Mouse (Mus musculus) common myeloid progenitor, adult 5-6 weeks (primary cell): ENCODE measurements around the gene Gm6871. TPM values are rescaled to one million over a fixed set of nuclear protein-coding genes. Genes with fewer than 3 reads are reported as not detected.
"Not testable (repeated sequence)": the region's sequence is repeated elsewhere in the genome, so short reads cannot be mapped to it uniquely, and the experiment has no call there.

Experiments
- ATAC-seq: replicated peaks from 2 replicates; pipeline ENCODE4 v1.8.0; 2016; ENCODE audit warnings: low read depth, mild to moderate bottlenecking, moderate TSS enrichment, inconsistent platforms; ENCODE audit not compliant: poor library complexity, severe bottlenecking
- total RNA-seq: library from RNA; stranded (forward); fragments of 200-1000, 187-1606 nt; gene quantifications from 2 replicates; pipeline ENCODE4 v1.2.3, GENCODE M21; 2017

The Gm6871 gene
- not detected in 2 replicates for total RNA-seq

GRCm38 (mm10) chr7:41573562-41573961, at the start of gene Gm6871:
Gm6871 (minus strand) TSS chr7:41573662.
- not testable (repeated sequence) for ATAC-seq

DNA sequence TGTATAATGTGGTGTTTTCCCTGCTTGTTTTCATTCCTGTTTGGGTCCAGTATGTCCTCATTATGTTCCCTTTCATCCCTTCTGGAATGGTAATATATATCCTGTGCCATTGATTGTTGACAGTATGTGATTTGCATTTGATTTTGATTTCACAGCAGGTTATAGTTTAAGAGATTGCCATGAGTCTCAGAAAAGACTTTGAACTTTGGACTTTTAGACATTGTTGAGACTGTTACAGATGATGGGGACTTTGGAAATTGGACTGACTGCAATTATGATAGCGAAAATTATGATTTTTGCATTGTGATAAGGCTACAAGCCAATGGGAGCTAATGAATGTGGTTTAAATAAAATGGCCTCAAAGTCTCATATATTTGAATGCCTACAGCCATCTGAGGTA, 42.8 kb upstream of the Gm6871 start:
- not testable (repeated sequence) for ATAC-seq

DNA sequence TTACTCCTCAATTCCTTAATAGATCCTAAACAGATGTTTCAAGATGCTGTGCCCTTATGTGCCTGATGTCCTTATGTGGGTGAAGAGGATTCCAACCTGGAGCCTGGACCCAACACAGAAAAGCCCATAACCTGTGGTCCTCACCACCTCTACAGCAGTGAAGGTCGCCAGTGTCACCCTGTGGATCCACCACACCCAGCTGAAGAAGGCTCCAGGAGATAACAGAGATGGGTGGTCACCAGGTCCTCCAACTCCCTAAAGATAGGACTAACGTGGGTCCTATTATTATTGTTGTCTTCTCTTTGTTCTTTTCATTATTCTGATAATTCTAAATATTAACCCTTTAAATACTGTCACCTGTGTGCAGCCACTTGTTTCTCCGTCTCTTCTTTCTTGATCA, 38.2 kb upstream of the Gm6871 start:
- no peak for ATAC-seq

GRCm38 (mm10) chr7:41599932-41600548, 26.6 kb upstream of the Gm6871 start:
- no peak for ATAC-seq

- ATAC-seq, result peak; percentile 97
These were observed 25.8 kb upstream of the Gm6871 start, which contains the start of gene 2610021A01Rik for GRCm38 (mm10) chr7:41599034-41599813. 2610021A01Rik (plus strand) TSS chr7:41599230.

DNA sequence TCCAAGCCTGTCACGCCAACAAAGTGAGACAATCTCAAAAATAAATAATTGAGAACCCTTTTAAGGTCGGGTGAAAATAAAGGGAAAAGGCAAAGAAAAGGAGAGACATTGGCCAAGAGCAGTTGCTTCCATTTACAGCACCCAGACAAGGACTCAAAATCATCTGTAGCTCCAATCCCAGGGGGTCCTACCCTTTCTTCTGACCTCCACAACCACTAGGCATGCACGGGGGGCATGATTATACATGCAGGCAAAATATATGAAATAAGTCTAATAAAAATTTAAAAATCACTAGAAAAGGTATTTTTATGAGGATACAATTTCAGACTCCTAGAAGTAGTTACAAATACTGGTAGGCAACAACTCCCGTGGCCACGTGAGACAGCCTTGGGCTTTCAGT, 25.2 kb upstream of the Gm6871 start:
- ATAC-seq, result no peak

DNA sequence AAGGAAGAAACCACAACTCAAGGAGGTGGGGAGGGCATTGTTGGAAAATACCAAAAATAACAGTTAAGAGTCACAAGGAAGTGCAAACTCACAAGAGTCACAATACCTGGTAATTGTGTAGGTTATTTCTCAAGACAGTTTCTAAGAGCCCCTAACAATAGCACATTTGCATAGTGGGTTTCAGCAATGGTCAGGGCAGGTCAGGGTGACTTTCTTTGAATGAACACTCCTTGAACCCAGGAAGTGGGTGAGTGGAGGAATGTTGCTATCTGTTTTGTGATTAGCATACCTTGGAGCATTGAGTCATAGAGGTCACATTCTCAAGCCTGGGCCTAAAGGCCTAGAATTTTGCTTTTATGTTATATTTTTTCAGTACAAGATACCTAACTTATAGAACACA, 14.4 kb upstream of the Gm6871 start:
- not testable (repeated sequence) for ATAC-seq

DNA sequence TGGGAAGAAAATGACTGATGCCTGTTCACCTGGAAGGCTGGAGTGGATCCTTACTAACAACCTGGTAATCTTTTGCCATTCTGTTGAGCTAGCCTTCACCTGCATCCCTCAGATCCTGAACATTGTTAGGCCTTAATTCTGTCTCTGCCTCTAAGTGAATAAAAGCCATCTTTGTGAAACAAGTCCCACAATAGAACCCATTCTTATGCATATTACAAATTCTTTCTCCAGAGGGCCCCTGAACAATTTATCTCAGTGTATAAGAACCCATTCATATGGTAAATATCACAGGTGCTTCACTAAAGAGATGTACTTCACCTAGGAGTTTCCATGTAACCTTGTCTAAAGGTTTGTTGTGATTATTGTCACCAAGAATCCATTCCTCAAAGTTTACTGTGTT, 8.6 kb upstream of the Gm6871 start:
- no peak for ATAC-seq

DNA sequence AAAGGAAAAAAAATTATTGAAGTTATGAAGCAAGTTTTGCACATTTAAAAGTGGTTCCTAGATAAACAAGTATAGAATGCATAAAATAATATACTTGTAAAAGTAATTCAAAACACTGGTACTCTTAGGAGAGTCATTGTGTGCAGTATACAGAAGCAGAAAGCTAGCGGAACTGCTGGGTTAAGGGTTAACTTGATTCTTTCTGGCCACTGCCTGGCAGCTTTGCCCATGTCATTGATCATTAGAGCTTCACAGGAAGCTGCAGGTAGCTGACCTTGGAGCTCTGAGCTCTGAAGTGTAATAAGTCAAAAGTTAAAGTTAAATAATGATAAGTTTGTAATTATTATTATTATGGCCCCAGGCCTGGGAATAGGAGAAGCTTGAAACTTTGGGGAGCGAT, 4.5 kb upstream of the Gm6871 start:
- ATAC-seq, result no peak

DNA sequence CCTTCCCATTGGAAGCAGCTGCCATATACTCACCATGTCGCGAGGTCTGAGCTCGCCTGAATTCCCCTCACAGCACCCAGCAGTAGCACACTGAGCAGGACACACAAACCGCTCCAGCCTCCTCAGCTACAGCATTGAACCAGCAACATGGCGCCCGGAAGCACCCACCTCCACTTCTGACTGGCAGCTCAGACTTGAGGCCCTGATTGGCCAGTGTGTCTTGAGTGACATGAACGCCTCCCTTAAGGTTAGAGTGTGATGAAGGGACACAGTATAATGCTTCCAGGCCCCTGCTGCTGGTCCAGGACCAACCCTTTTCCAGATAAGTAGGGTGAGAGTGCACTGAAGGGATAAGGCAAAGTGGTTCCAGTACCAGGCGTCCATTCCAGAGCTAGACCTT, 12.8 kb downstream of the Gm6871 start:
- no peak for ATAC-seq

DNA sequence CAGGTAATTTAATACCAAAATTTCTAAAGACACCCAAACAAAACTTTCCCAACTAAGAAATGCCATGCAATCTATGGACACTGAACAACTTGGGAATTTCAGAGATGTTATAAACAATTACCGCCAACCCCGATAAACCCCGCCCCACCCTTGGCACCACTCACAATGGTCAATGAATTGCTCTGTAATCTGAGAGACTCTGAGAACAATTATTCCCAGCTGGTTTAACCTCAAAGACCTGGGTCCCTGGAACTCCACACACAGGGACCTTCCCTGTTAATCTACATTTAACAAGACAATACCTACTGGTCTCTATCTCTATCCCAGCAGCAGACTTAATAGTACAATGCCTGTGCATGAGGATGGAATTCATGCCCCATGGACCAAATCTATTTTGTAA, 60.8 kb downstream of the Gm6871 start:
- ATAC-seq, result no peak

GRCm38 (mm10) chr7:41512207-41512606, 61.3 kb downstream of the Gm6871 start:
- no peak for ATAC-seq

GRCm38 (mm10) chr7:41502402-41502801, 71.1 kb downstream of the Gm6871 start:
- no peak for ATAC-seq

DNA sequence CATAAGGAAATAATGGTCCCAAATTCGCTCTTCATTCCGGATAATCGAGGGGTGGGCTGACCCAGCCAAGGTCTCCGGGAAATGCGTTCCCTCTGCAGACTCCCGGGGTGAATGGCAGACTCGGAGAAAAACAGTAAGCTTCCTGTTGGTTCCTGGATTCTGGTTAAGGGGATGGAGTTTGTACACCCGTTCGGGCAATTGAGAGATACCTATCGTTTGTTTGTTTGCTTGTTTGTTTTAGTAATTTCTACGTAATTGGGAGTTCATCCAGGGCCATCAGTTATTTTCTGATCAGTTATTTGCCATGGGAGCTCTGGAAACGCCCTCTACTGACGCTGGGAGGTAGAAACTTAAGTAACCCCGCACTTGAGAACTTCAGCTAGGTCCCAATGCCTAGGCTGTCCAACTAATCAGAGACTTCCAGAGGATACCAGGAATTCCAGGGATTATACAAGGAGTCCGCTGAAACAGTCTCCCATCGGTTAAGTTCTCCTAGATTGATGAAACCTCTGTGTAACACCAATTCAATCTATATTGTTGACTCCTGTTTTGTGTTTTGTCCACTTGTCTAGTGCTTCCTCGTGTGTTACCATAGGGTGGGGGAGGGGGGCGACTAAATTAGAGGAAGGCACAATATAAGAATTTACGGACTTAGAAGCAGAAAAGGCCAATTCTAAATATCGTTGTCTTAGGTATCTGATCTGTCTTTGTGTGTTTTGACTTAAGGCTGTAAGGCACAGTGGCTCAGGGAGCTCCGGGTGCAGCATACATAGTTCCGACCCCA, 73.1 kb downstream of the Gm6871 start:
- peak; percentile 59 for ATAC-seq

- ATAC-seq, result peak; percentile 94
These were observed 73.9 kb downstream of the Gm6871 start, which contains the start of the genes Gm20449 and AW146154 for GRCm38 (mm10) chr7:41499389-41500049. Gm20449 (minus strand) TSS chr7:41499417. AW146154 (minus strand) TSS chr7:41499890.

DNA sequence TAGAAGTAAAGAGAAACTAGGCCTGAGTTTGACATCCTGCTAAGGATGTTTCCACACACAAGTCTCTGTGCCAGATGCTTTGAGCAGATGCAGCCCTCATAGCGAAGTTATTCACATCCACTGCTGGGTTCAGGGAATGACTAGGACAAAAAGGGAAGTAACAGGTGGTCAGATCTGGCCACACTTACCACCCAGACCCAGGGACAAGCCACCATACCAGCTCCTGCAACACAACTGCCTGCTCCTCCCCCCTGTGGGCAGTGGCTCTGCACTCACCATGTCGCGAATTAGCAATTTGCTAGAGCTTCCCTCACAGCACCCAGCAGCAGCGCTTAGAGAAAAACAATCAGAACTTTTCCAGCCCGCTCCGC, 74.5 kb downstream of the Gm6871 start:
- peak; percentile 70 for ATAC-seq

- not testable (repeated sequence) for ATAC-seq
These were observed 75.0 kb downstream of the Gm6871 start for GRCm38 (mm10) chr7:41498464-41498863.

GRCm38 (mm10) chr7:41497871-41498270, 75.6 kb downstream of the Gm6871 start:
- ATAC-seq, result no peak
